8 mouse cellular contexts compared by ENCODE assay signal in genomic region chr9:87021778-87022523, GRCm38 (mm10). TPM values are rescaled to one million over a fixed set of nuclear protein-coding genes. Genes with fewer than 3 reads are reported as not detected.
DNase-seq lines count a peak whose midpoint lies in the region; ATAC-seq and TF ChIP-seq lines count a peak whose summit lies in the region.

TSS of gene Cyb5r4 (plus strand) at chr9:87022014.

- under 1% methylated on average over 51 of the region's 52 CpGs for WGBS in kidney, embryonic 14.5 days
- WGBS in limb, embryonic 15.5 days, result under 1% methylated on average over 52 of the region's 52 CpGs

- peak within 1 kb of the TSS; percentile 98 for H3K4me3 ChIP-seq in bone marrow macrophage, adult 2 months (ENCODE audit: insufficient read depth, low read length)
- peak within 1 kb of the TSS; percentile 69 for H3K4me3 ChIP-seq in embryonic fibroblast, embryonic 13.5 days (ENCODE audit: insufficient read depth, low read length)
- H3K4me3 ChIP-seq in kidney, embryonic 14.5 days (ENCODE audit: low read length), result peak within 1 kb of the TSS; percentile 85
- H3K4me3 ChIP-seq in limb, embryonic 15.5 days, result peak within 1 kb of the TSS; percentile 89

- peak within 1 kb of the TSS; percentile 52 for H3K4me2 ChIP-seq in kidney, embryonic 14.5 days (replicated peaks; ENCODE audit: low read depth, low read length)
- H3K4me2 ChIP-seq in limb, embryonic 15.5 days, result peak within 1 kb of the TSS; percentile 72

- H3K27me3 ChIP-seq in kidney, embryonic 14.5 days (ENCODE audit: control insufficient read depth, insufficient read depth, low read length), result no peaks in the 10 kb centered on the region
- peaks cover 6% of the 10 kb centered on the region for H3K27me3 ChIP-seq in limb, embryonic 15.5 days

- TF ChIP-seq POLR2A in bone marrow macrophage, adult 2 months (IDR thresholded peaks at IDR 0.05; ENCODE audit: borderline replicate concordance, low read depth, low read length), result no peak
- TF ChIP-seq POLR2A in embryonic fibroblast, embryonic 13.5 days (IDR thresholded peaks at IDR 0.05; ENCODE audit: low read depth, low read length), result peak; percentile 72

- DNase-seq in A20 (ENCODE audit: low read depth, low spot score), result peak; percentile 97
- DNase-seq in heart, adult 9 months (ENCODE audit: low spot score in 2 of 2), result peak; percentile 91 to 93
- peak; percentile 74 to 88 for DNase-seq in monocyte, adult 2 months (ENCODE audit: low read depth in 1 of 2, low spot score in 2 of 2)
- peak; percentile 93 to 95 for DNase-seq in spleen, postnatal 36 days (ENCODE audit: low spot score in 2 of 2)

- peak within 1 kb of the TSS; percentile 79 for H3K27ac ChIP-seq in bone marrow macrophage, adult 2 months (ENCODE audit: insufficient read depth, low read depth, low read length)
- H3K27ac ChIP-seq in embryonic fibroblast, embryonic 13.5 days (ENCODE audit: insufficient read depth, low read length), result no peak within 1 kb of the TSS
- peak within 1 kb of the TSS; percentile 42; the same call in 1 of the 2 replicates for H3K27ac ChIP-seq in kidney, embryonic 14.5 days (ENCODE audit: low read depth, low read length)
- H3K27ac ChIP-seq in limb, embryonic 15.5 days, result peak within 1 kb of the TSS; percentile 75

- peak; percentile 100 for ATAC-seq in kidney, embryonic 14.5 days (ENCODE audit: low FRiP score, low TSS enrichment)
- ATAC-seq in limb, embryonic 15.5 days (ENCODE audit: insufficient number of reproducible peaks, low FRiP score, low TSS enrichment, low read depth), result peak; percentile 99

- TF ChIP-seq CTCF in bone marrow macrophage, adult 2 months (IDR thresholded peaks at IDR 0.05; ENCODE audit: low read depth, low read length), result no peak
- no peak for TF ChIP-seq CTCF in embryonic fibroblast, embryonic 13.5 days (IDR thresholded peaks at IDR 0.05; ENCODE audit: borderline replicate concordance, insufficient read depth, low read length)

- peaks cover 12% of the 10 kb centered on the region for H3K4me1 ChIP-seq in bone marrow macrophage, adult 2 months (ENCODE audit: control insufficient read depth, insufficient read depth, low read length)
- peaks cover 4% of the 10 kb centered on the region; the same call in 1 of the 2 replicates for H3K4me1 ChIP-seq in embryonic fibroblast, embryonic 13.5 days (ENCODE audit: control insufficient read depth, insufficient read depth, low read length)
- no peaks in the 10 kb centered on the region for H3K4me1 ChIP-seq in kidney, embryonic 14.5 days (ENCODE audit: control insufficient read depth, insufficient read depth, low read length)
- peaks cover 11% of the 10 kb centered on the region for H3K4me1 ChIP-seq in limb, embryonic 15.5 days

- no peaks in the 10 kb centered on the region for H3K36me3 ChIP-seq in kidney, embryonic 14.5 days (ENCODE audit: control insufficient read depth, insufficient read depth, low read length)
- H3K36me3 ChIP-seq in limb, embryonic 15.5 days, result no peaks in the 10 kb centered on the region

- no peaks in the 10 kb centered on the region for H3K9me3 ChIP-seq in kidney, embryonic 14.5 days (ENCODE audit: control insufficient read depth, low read length)
- H3K9me3 ChIP-seq in limb, embryonic 15.5 days, result no peaks in the 10 kb centered on the region

- H3K9ac ChIP-seq in kidney, embryonic 14.5 days (ENCODE audit: low read depth, low read length), result peak within 1 kb of the TSS; percentile 77
- peak within 1 kb of the TSS; percentile 63 for H3K9ac ChIP-seq in limb, embryonic 15.5 days

RNA-seq across cellular contexts. Expression of gene Cyb5r4, which starts in this region (rescaled TPM):
- 109 and 121 TPM in 2 replicates for polyA plus RNA-seq in bone marrow macrophage, adult 2 months (2012; ENCODE audit: insufficient read depth, insufficient read length, missing spikeins)
- 35.6 and 38.7 TPM in 2 replicates for polyA plus RNA-seq in embryonic fibroblast, embryonic 13.5 days (2011; ENCODE audit: insufficient read length, low read depth, missing spikeins)
- polyA plus RNA-seq in kidney, embryonic 14.5 days (2014; fragmentation: Nextera tagmentation; extraction: Ambion mirVana), result 64.1 and 70.3 TPM in 2 replicates
- 45.5 and 49.6 TPM in 2 replicates for polyA plus RNA-seq in limb, embryonic 15.5 days (2015; fragmentation: Nextera tagmentation; extraction: Ambion mirVana)
